Mouse (Mus musculus): ENCODE results near the gene Prx.

Gene Prx

DNA sequence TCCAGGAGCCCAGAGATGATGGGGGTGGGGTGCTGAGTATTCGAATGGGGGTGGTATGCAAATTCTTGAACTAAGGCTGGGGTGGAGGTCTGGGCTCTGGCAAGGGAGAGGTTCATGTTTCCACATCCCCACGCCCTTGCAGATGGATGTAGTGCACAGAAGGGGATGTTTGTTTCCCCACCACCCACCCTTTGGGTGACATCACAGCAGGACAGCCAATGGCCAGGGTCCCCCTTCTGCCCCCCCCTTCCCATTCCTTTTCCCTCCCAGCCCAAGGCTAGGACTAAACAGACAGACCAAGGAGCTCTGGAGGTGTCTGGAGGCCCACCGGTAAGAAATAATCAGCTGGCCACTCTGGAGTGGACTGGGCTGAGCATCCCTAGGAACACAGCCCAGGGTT is at the start of gene Prx:
Gene Prx (plus strand): TSS at position 289 of the 400 bp plus-strand sequence.
- DNase-seq (ENCODE audit: low read depth) = no peak

DNA sequence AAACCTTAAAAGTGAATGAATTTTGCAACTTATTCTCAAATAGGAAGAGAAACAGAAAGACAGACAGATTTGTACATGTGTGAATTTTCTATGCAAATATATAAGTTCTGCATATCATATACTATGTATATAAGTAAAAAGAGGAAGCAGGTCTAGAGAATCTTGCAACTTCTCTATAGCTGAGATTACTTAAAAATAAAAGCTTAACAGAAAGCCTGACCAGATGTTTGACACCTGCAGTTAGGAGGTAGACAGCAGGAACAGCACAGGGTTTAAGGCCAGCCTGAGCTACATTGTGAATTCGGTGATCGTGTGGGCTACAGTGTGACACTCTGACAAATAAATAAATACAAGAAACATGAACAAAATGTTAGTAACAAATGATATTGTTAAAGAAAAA is 47.8 kb upstream of the Prx start:
- no peak for DNase-seq (ENCODE audit: low read depth)

DNA sequence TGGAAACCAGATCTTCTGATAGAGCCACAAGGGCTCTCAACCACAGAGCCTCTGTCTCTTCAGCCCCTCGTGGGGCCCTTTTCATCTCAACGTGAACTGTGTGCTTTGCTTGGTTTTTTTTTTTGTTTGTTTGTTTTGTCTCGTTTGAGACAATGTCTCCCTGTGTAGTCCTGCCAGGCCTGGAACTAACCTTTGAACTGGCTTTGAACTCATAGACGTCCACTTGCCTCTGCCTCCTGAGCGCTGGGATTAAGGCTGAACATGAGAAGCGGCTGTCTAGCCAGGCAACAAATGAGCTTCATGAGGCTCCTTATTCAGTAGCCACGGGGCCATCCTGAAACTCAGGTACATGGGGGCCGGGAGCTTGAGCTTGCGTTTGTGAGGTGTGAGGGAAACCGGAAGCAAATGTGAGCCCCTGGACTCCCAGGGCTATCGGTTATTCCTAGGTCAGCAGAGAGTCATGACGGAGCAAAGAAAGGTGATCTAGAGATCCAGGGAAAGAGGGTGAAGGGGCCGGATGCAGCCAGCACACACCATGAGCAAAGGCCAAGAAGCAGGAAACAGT is 46.8 kb upstream of the Prx start:
- no peak for DNase-seq (ENCODE audit: low read depth)

DNA sequence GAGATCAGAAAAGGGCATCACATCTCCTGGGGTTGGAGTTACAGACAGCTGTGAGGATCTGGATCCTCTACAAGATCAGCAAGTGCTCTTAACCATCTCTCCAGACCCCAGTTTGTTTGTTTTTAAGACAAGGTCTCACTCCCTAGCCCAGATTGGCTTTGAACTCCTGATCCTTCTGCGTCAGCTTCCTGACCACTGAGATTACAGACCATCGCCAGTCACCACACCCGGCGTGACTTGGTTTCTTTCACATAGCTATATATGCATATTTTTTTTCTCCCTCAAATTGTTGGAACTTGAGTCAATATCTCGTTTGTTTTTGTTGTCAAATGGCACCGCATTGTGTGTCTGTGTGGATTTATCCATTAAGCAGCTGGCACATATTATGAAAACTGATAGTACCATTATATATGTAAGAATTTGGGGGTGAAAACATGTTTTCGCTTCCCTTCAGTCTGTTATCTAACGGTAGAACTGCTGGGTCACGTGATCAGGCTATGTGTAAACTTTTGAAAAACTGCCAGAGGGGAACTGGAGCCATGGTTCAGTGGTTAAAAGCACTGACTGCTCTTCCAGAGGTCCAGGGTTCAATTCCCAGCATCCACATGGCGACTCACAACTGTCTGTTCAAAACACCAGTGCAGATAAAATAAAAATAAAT is 44.5 kb upstream of the Prx start:
- no peak for DNase-seq (ENCODE audit: low read depth)

DNA sequence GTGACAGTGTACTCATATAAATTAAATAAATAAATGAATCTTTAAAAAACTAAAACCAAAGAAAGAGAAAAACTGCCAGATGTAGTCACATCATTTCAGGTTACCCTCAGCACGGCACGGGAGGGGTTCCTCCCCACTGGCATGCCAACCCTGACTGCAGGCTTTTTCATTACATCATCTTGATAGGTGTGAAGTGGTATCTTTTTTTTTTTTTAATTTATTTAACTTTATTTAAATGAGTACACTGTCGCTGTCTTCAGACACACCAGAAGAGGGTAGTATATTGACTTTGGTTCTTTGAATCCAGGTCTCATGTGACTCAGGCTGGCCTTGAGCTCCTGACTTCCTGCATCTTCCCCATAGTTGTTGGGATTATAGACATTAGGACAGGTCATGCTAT is 43.9 kb upstream of the Prx start:
- no peak for DNase-seq (ENCODE audit: low read depth)

DNA sequence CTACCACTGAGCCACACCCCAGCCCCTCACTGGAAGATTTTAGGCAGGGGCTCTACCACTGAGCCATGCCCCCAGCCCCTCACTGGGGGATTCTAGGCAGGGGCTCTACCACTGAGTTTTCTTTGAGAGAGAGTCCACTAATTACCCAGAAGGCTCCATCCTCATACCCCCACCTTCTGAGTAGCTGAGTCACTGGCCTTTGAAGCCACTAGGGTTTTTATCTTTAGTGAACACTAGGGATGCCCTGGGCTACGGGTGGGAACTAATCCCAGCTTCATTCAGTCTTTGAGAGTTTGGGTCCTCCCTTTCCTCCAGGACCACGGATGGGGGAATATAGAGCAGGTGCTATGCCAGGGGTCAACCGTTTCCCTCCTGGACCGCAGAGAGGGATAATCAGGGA is 40.5 kb upstream of the Prx start:
- DNase-seq (ENCODE audit: low read depth) = no peak

DNA sequence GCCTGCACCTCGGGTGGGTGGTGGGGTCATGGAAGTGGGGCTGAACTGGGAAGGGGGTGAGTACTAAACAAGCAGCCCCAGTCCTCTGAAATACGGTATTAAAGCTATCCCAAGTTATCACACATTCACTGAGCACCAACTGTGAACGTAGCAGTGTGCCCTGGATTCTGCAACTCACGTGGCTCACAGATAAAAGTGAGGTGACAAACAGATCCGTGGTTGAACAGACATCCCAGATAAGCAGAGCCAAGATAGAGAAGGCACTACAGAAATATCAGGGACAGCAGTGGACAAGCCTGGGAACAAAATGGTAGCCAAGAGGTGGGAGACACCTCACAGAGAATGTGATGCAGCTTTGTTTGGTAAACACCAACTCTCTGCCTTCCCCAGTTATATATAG is 39.5 kb upstream of the Prx start:
- no peak for DNase-seq (ENCODE audit: low read depth)

DNA sequence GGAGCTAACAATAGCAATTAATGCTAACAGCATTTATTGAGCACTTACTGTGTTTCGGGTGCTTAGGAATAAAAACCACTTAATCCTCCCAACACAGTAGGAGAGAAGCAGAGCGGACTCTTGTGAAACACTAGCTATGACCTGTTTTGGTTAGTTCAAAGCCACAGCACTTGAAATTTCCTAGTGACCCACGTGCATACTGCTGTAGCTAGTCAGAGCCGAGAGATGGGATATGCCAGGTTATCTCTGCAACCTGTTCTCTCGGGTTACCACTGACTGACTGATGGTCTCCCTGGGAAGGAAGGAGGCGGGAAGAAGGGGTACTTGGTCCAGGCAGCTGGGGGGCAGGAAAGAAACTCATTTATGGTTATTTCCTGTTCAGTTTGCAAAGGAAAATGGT is 38.6 kb upstream of the Prx start:
- no peak for DNase-seq (ENCODE audit: low read depth)

DNA sequence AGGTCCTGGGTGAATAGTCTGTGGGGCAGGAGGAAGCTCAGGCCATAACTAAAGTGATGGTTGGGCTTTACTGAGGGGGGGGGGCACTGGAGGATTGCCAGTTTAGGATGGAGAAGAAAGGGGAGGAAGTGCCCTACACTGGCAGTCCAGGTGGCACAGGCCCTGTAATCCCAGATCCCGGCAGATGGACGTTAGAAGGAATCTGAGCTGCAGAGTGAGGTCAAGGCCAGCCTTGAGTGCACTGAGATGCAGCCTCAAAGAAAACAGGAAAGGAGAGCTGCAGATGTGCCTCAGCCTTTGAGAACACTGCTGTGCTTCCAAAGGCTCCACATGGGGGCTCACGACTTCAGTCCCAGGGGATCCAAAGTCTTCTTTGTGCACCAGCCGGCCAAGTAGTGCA is 31.5 kb upstream of the Prx start:
- no peak for DNase-seq (ENCODE audit: low read depth)

DNA sequence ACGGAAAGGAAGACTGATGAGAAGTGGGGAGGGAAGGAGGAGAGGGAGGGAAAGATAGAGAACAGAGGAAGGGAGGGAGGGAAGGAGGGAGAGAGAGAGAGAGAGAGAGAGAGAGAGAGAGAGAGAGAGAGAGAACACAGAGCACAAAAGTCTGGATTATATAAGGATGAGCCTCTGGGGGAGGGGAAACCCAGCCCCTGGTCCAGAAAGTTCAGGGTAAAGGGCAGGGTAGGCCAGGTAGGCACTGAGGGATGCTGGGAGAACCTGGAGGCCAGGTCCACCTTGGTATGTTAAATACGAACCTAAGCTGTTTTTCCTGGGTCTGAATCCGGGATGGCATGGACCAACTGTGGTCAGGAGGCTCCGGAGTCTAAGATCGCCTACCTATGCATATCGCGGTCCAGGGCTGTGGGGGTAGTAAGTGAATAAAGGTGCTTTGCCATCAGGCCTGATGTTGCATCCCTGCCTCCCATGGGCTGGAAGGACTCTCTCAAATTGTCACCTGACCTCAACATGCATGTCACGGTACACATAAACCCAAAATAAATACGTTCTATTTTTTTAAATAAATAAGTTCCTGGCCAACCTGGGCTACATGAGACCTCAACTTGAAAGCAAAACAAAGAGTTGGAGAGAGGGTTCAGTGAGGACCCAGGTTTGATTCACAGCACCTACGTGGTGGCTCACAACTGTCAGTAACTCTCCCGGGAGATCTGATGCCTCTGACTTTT is 27.6 kb upstream of the Prx start:
- no peak for DNase-seq (ENCODE audit: low read depth)

DNA sequence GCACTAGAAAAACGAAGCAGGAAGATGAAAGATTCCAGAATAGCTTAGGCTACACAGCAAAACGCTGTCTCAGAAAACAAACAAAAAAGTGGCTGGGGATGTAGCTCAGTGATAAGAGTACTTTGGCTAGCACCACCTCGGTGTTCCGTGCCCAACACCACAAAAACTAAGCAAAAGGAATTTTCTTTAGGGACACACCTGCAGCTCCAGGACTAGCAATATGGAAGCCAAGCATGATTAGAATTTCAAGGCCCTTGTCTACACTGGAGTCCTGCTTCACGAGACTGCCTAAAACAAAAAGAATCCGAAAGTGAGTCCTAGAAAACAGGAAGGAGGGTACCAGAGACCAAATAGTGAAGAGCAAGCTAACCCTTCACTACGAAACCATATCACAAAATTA is 26.5 kb upstream of the Prx start:
- DNase-seq (ENCODE audit: low read depth) = no peak

DNA sequence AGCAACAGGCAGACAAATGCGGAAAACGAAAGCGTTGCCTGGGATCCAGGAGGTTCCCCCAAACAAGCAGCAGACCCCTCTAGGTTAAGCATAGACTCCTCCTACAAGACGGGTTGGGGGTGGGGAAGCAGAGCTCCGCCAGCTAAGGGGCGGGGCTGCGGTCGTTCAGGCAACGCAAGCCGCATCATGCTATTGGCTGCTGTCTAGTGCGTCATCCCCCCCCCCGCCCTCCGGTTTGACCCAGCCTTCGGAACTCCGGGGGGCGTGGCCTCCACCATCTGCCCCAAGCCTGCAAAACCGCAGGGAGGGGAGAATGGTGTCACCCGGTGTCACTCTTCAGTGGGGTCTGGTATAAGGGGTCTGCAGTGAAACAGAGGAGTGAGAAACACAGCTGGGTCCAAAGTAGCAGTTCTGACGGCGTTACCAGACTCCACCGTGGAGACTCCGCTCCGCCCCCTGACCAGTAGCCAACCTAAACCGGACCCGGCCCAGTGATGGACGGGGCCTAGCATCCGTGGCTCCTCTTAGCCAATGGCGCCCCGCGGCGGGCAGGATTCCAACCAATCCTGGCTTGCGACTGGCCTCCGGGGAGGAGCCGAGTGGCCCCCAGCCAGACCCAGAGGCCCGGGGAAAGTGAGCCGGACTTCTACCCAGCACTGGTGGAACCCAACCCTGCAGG is 25.8 kb upstream of the Prx start, which contains the start of gene Sertad3:
Gene Sertad3 (plus strand): TSS at position 613 of the 679 bp plus-strand sequence.
- peak; percentile 95 for DNase-seq (ENCODE audit: low read depth)

DNA sequence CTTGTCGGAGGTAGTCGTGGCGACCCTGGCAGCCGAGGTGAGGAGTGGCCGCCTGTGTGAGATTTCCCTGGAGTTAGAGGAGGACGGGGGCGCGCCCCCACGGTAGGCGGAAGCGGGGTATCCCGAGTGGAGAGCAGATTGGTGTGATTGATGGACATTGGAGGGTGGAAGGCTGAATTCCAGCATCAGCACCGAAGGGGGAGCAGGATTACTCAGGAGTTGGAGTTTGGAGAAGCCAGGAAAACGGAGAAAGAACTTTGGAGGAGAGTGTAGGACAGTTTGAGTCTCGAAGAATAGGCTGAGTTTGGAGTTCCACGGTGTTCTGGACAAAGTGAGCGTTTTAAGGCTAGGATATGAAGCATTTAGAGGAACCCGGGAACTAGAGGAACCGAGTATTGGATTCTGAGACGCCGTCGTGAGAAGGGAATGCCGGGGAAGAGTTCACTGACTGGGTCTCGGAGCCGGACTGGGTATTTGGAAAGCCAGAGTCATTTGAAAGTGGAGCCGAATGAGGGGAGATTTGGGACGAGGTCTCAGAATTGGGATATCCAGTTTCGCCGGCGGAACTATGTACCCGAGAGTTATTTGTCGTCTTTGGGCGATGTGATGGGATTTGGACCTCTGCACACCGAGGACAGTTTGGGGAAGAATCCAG is 25.2 kb upstream of the Prx start:
- DNase-seq (ENCODE audit: low read depth) = no peak

DNA sequence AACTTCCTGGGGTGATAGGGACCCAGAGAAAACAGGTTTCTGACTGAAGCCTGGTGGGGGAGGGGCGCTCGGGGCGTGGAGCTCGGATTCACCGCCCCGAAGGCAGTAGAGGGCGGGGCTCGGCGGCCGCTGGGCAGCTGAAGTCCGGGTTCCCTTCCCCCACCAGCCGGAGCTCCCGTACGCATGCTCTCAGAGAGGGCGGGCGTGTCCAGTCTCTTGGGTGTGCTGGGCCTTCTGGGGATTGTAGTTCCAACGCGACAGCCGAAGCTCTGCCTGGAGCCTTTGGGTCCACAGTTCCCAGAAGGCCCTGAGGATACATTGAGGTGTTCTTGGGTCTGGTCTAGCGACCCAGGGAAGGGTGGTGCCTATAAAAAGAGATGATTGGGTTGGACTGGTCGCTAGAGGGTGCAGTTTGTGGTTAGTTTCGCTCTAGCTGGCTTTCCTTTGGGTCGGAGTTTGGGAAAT is 24.6 kb upstream of the Prx start:
- peak; percentile 99 for DNase-seq (ENCODE audit: low read depth)

DNA sequence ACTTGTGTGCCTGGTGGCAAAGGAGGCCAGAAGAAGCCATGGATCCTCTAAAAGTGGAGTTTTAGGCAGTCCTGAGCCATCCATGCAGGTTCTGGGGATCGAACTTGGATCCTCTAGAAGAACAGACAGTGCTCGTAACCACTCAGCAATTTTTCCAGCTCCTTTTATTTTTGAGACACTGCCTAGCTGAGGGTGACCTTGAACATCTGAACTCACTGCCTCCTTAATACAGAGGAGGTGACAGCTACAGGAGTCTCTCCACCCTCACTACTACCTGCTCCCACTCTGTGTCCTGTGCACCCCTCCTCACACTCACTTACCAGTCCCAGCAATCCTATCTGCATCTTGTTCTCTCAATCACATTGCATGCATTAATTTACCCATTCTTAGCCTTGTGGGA is 23.5 kb upstream of the Prx start:
- DNase-seq (ENCODE audit: low read depth) = no peak

DNA sequence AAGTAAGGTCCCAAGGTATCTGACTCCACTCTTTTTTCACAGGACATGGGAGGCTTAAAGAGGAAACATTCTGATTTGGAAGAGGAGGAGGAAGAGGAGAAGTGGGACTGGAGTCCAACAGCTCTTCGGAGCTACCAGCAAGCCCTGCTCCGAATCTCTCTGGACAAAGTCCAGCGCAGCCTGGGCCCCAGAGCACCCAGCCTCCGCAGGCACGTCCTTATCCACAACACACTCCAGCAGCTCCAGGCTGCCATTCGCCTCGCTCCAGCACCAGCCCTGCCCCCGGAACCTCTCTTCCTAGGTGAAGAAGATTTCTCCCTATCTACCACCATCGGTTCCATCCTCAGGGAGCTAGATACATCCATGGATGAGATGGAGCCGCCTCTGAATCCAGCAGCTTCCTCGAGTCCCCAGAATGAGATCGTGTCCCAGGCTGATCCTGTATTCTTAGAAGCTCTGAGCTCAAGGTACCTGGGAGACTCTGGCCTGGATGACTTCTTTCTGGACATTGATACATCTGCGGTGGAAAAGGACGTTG is 23.0 kb upstream of the Prx start:
- no peak for DNase-seq (ENCODE audit: low read depth)

DNA sequence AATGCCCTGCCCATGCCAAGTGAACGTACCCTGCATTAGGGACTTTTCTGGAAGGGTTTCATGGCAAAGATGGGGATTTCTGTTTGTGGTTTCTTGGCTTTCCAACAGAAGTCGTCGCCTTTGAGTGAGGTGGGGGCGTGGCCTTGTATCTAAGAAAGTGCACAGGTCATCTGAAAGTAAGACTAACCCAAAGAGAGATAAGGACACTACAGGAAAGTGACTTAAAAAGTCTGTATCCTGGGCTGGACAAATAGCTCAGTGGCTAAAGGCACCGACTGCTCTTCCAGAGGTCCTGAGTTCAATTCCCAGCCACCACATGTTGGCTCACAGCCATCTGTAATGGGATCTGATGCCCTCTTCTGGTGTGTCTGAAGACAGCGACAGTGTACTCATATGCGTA is 20.6 kb upstream of the Prx start:
- no peak for DNase-seq (ENCODE audit: low read depth)

DNA sequence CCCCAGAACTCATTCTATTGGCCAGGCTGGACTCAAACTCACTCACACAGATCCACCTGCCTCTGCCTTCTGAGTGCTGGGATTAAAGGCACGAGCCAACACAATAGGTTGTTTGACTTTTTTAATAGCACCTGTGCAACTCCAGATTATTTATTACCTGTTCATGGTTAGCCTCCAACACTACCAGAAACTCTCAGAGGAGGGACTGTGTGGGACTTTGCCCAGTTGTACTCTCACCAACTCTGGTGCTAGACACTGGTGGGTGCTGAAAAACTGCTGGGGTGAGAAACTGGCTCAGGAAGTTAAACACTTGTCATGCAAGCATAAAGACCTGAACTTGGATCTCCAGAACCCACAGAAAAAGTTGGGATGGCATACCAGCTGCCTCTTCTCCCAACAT is 19.4 kb upstream of the Prx start:
- DNase-seq (ENCODE audit: low read depth) = no peak

DNA sequence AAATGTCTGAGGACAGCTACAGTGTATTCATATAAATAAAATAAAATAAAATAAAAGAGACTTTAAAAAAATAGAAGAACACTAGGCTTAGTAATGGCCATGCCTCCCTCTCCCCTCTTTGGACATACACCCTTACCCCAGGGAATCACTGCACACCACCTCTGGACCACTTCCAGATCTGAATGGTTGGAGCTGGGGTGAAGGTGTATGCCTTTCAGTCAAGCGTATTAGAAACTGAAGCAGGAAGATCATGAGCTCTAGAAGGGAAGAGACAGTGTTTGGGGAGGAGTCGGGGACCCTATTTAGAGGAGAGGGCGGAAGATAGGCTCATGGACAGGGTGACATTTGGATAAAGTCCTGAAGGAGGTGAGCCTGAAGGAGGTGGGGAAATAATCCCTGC is 18.6 kb upstream of the Prx start:
- DNase-seq (ENCODE audit: low read depth) = no peak

DNA sequence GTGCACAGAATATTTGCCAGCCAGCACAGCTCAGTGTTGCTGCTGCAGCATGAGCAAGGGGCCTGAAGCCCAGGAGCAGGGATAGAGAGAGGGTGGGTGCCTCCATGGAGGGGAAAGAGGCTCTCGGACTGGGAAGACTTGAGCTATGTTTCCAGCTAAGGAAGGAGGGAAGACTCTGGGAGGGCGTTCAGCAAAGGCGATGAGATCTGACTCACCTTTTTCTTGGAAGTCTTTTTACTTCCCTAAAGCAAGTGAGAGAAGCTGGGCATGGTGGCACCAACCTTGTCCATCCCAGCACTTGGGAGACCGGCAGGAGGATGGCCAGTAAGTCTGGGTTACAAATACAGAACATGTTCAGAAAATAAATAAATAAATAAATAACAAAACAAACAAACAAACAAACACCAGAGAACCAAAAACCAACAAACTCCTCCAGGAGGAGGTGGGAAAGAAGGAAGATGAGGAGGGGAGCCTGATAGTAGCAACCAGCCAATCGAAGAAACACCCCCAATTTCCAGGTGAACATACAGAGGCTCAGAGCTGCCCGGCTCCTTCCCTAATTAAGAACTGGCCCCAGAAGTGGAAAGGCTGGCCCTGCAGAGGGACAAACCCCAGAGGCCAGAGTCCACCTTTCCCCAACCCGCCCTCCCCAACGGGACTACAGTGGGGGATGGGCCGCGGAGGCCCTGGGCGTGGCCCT is 18.0 kb upstream of the Prx start:
- no peak for DNase-seq (ENCODE audit: low read depth)

DNA sequence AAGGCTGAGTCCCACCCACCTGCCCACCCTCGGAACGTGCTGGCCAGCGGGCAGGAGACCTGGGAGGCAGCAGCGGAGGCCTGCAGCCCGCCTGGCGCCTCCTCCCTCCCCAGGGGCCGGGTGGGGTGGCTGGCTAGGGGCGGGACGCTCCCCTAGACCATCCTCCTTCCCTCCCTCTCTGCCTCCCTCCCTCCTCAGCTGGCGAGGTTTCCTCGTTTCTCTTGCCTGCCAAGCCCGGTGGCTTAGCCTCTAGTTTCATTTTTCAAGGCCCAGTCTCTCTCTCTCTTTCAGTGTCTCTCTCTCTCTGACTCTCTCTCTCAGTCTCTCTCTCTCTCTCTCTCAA is 17.5 kb upstream of the Prx start:
- peak; percentile 77 for DNase-seq (ENCODE audit: low read depth)

DNA sequence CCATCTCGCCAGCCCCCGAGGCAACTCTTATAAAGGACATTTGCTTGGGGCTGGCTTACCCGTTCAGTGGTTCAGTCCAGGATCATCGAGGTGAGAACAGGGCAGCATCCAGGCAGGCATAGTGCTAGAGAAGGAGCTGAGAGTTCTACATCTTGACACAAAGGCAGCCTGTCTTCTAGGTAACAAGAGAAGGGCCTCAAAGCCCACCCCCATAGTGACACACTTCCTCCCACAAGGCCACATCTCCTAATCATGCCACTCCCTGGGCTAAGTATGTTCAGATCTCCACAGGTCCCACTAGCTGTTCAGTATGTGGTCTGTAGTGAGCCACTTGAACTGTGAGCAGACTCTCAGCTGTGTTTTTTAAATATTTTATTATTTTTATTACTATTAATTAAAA is 15.3 kb upstream of the Prx start:
- DNase-seq (ENCODE audit: low read depth) = no peak

Measured in c-Kit-positive CD71-positive TER-119-negative erythroid progenitor cells, embryonic 14.5 days (primary cell).